Mouse (Mus musculus) heart, adult 2 months (tissue): Measurements from ENCODE around the gene Scg3. TPM values are rescaled to one million over a fixed set of nuclear protein-coding genes. Genes with fewer than 3 reads are reported as not detected.
A peak's percentile ranks its signal among the peaks of the same experiment; 100 is the strongest.

Experiments used
- DNase-seq, 2 experiments: peaks; one replicate each; pipeline ENCODE4 v3.0.0; 2021
- H3K27ac ChIP-seq: fragments of 200-600 bp; 2 replicates; pipeline ENCODE4 v1.8.1; 2022
- H3K27me3 ChIP-seq: fragments of 200-500 bp; 2 replicates; pipeline ENCODE4 v1.6.1; 2012; ENCODE audit warnings: mild to moderate bottlenecking, low read length, inconsistent platforms, mixed read lengths; ENCODE audit not compliant: control insufficient read depth, insufficient read depth
- H3K36me3 ChIP-seq: fragments of 200-500 bp; 2 replicates; pipeline ENCODE4 v1.6.1; 2012; ENCODE audit warnings: low read length, inconsistent platforms; ENCODE audit not compliant: control insufficient read depth, insufficient read depth
- H3K4me1 ChIP-seq: fragments of 200-500 bp; 2 replicates; pipeline ENCODE4 v1.6.1; 2011; ENCODE audit warnings: low read length; ENCODE audit not compliant: control insufficient read depth, insufficient read depth
- H3K4me3 ChIP-seq: fragments of 200-600 bp; 2 replicates; pipeline ENCODE4 v1.8.1; 2022
- H3K79me2 ChIP-seq: fragments of 200-500 bp; replicated peaks from 2 replicates; pipeline ENCODE4 v1.6.1; 2012; ENCODE audit warnings: mild to moderate bottlenecking, inconsistent platforms, low read length, moderate library complexity, mixed read lengths; ENCODE audit not compliant: control insufficient read depth, insufficient read depth
- H3K9ac ChIP-seq: fragments of 200-500 bp; 2 replicates; pipeline ENCODE4 v1.6.1; 2012; ENCODE audit warnings: low read depth, mild to moderate bottlenecking, control low read depth, inconsistent platforms, low read length, mixed read lengths
- CTCF ChIP-seq: fragments of 200-600 bp; IDR thresholded peaks from 2 replicates; pipeline ENCODE4 v1.8.1; 2022; ENCODE audit warnings: antibody characterized with exemption, mild to moderate bottlenecking, moderate library complexity
- EP300 ChIP-seq: fragments of 200-500 bp; IDR thresholded peaks from 2 replicates; pipeline ENCODE4 v1.6.1; 2011; ENCODE audit warnings: low read depth, low read length, control low read depth; ENCODE audit not compliant: insufficient read depth
- POLR2A ChIP-seq: fragments of 200-500 bp; IDR thresholded peaks from 2 replicates; pipeline ENCODE4 v1.6.1; 2011; ENCODE audit warnings: mild to moderate bottlenecking, low read depth, low read length, control low read depth; ENCODE audit not compliant: insufficient read depth
- WGBS: fragments of 180-500 bp; shearing (Covaris S2); methylation state at CpG from one replicate; pipeline ENCODE4 v1.1.7; 2018; 5-methylcytosine and 5-hydroxymethylcytosine counted together
- intact Hi-C: fragments of 180-260 bp; cut with DNase I; formaldehyde crosslinking; loops from one replicate; pipeline ENCODE4 v1.15.1; 2025
- long read RNA-seq: library from polyadenylated mRNA; stranded (forward); transcript quantifications from one replicate; pipeline ENCODE4 v2.0.0, GENCODE M21; 2021
- polyA plus RNA-seq: library from polyadenylated mRNA; depleted of rRNA; stranded (reverse); fragments of >200 nt; gene quantifications from 2 replicates; pipeline ENCODE4 v1.2.3, GENCODE M21; 2012; rRNA removed
- total RNA-seq, 2 experiments: library from RNA; stranded (reverse); gene quantifications; 2 replicates each; pipeline ENCODE4 v1.2.3; 2021

The Scg3 gene
- total RNA-seq (under 1 TPM; 0.37 to 0.43 TPM), polyA plus RNA-seq (0.20 and 1.3 TPM in 2 replicates)
- long read RNA-seq: 0 reads

DNA sequence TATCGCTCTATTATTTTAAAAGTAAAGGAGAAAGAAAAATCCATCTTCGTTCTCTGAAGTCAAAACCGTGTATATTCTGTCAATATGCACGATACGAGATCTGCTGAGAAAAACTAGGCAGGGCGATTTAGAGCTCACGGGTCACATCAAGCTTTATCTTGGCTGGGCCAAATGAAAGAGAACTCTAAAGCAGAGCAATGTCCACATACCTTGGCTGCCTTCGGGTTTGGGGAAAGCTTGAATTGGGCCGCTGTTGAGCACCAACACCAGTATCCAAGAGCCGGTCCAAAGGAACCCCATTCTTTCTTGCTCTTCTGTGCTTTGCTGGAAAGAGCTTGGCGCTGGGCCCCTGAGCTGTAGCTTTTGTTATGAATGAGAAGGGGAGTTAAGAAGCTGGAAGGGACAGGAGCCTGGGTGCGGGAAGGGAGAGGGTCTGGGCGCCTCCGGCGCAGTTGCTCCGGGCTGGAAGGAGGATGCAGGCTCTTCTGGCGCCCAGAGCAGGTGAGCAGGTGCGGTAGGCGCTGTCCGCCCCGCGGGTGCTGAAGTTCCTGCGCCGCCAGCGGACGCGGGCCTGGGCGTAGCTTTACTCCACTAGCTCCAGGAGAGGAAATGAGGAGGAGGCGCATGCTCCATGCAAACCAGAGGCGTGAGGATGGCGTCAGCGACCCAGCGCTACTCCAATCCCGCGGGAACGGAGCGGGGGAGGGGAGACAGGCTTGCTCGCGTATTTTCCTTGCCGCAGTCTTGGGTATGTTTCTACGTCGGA lies at the start of gene Scg3:
Gene Scg3 (minus strand): TSS at position 631 of the 766 bp plus-strand sequence.
- H3K27me3 ChIP-seq: 0 out of 2 replicates have a peak, but pooled peaks cover 1% of the 10 kb centered on the region
- no peak within 1 kb of the TSS for H3K27ac ChIP-seq
- H3K9ac ChIP-seq: no peak within 1 kb of the TSS
- DNase-seq: peak; percentile 46 to 63
- WGBS: 12% methylated on average over 42 of the region's 42 CpGs
- H3K36me3 ChIP-seq: no peaks in the 10 kb centered on the region
- TF ChIP-seq POLR2A: no peak
- no peak for TF ChIP-seq CTCF
- TF ChIP-seq EP300: no peak
- H3K79me2 ChIP-seq: no peaks in the 10 kb centered on the region
- no peak within 1 kb of the TSS for H3K4me3 ChIP-seq
- H3K4me1 ChIP-seq: no peaks in the 10 kb centered on the region
- intact Hi-C loops: no loop called here

DNA sequence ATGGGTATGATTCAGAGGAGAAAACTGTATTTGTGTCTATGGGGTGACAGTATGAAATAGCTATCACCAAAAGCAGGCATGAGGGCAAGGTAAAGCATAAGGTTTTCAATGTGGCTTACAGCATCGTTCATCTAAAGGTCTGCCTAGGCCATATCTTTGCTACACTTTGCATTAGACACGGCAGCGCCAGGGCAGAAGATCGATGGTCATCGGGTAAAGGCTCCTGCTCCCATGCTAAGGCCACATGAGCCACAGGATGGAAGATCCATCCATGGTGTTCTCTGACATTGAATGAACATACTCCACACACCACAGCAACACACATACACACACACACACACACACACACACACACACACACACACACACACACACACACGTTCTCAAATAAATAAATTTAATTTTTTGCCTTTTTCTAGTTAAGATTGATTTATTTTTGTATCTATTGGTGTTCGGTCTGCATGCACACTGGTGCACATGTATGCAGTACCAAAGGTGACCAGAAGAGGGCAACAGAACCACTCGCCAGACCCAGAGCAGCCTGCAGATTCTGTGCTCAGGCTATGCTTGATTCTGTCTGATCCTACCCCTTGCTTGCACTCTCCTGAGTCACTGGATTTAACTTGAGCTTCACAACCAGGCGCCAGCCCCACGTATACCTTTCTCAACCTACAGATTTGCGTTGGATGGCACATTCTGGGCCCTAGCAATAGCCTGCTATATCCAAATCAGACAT lies 36.3 kb upstream of the Scg3 start:
- Histone ChIP-seq H3K27me3 (no peaks in the 10 kb centered on the region), H3K79me2 (no peaks in the 10 kb centered on the region), H3K9ac (no peak overlapping the region), H3K27ac (no peak overlapping the region), H3K36me3 (no peaks in the 10 kb centered on the region), H3K4me1 (no peaks in the 10 kb centered on the region), H3K4me3 (no peak overlapping the region)
- 46% methylated on average over 11 of the region's 11 CpGs for WGBS
- peak; percentile 30 to 48 for DNase-seq
- TF ChIP-seq CTCF (peak; percentile 80), EP300 (no peak), POLR2A (no peak)
- intact Hi-C loops: loop anchor here (5.0 kb wide), 1 partner anchor 402 kb away; no protein-coding TSS in a partner anchor

DNA sequence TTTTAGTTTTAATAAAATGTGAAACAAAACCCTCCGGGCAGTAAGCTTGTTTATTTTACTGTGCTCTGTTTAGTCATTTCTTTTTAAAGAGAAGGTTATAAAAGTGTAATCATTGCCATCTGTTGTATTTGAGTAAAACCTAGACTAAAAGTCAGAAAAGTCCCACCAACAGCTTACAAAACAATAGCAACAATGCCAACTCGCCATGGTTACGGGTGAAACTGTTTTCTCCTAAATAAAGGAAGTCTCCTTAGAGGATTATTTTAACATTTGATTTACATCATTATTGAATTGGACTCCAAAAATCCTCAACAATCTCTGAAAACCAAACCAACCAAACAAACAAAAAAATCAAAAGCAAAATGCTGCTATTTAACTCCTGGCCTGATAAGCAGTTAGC lies 35.6 kb upstream of the Scg3 start:
- WGBS: 78% methylated on average over 3 of the region's 3 CpGs
- Histone ChIP-seq H3K27me3 (no peaks in the 10 kb centered on the region), H3K4me1 (no peaks in the 10 kb centered on the region), H3K36me3 (no peaks in the 10 kb centered on the region), H3K79me2 (no peaks in the 10 kb centered on the region), H3K9ac (no peak overlapping the region), H3K4me3 (no peak overlapping the region), H3K27ac (no peak overlapping the region)
- DNase-seq: peak in 1 of 2 experiments; percentile 17
- no peak for TF ChIP-seq CTCF
- TF ChIP-seq EP300: no peak
- no peak for TF ChIP-seq POLR2A
- intact Hi-C loops: loop anchor here (5.0 kb wide), 1 partner anchor 403 kb away; no protein-coding TSS in a partner anchor

DNA sequence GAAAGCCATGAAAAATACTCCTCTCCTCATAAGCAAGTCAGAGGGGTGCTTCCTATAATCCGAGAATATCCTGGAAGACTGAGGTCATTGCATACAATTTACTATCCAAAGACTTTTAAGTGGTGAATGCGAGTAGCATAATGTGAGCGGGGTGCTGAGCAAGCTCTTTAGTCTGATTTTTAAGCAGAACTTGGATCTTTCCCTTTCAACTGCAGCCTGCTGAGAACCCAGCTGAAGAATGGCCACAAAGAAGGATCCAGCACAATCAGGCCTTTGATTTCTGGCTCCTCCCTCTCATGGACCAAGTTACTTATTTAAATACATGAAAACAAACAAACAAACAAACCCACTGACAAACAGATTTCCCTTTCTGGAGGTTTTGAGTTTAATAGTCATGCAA lies 916 bp upstream of the Scg3 start:
- no peak overlapping the region for H3K9ac ChIP-seq
- no peak overlapping the region for H3K27ac ChIP-seq
- no peaks in the 10 kb centered on the region for H3K79me2 ChIP-seq
- intact Hi-C loops: no loop called here
- no peak for TF ChIP-seq CTCF
- no peak for TF ChIP-seq EP300
- H3K27me3 ChIP-seq: 0 out of 2 replicates have a peak, but pooled peaks cover 1% of the 10 kb centered on the region
- DNase-seq: no peak
- H3K4me3 ChIP-seq: no peak overlapping the region
- no peaks in the 10 kb centered on the region for H3K4me1 ChIP-seq
- WGBS: 63% methylated on average over 3 of the region's 3 CpGs
- no peaks in the 10 kb centered on the region for H3K36me3 ChIP-seq

DNA sequence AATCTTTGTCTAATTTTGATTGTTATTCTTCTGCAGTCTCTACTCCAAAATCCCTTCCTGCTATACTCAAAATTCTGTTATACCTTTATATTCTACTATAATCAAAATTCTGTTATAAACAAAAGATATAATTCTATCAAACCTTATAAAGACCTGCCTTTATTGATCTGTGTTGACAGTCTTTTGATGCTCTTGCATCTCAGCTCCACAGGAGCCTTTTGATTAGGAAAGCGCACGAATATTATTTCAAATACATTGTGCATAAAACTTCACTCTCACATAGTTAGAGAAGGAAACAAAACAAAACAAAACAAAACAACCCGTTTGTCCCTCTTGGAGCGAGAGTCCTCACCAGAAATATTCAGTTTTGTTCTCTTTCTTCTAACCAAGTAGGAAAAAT lies 436 bp upstream of the Scg3 start:
- H3K27ac ChIP-seq: no peak overlapping the region
- H3K4me3 ChIP-seq: no peak overlapping the region
- H3K79me2 ChIP-seq: no peaks in the 10 kb centered on the region
- no peaks in the 10 kb centered on the region for H3K36me3 ChIP-seq
- no peaks in the 10 kb centered on the region for H3K4me1 ChIP-seq
- DNase-seq: no peak
- 70% methylated on average over 4 of the region's 4 CpGs for WGBS
- intact Hi-C loops: no loop called here
- no peak for TF ChIP-seq CTCF
- no peak for TF ChIP-seq EP300
- H3K27me3 ChIP-seq: 0 out of 2 replicates have a peak, but pooled peaks cover 1% of the 10 kb centered on the region
- no peak overlapping the region for H3K9ac ChIP-seq

DNA sequence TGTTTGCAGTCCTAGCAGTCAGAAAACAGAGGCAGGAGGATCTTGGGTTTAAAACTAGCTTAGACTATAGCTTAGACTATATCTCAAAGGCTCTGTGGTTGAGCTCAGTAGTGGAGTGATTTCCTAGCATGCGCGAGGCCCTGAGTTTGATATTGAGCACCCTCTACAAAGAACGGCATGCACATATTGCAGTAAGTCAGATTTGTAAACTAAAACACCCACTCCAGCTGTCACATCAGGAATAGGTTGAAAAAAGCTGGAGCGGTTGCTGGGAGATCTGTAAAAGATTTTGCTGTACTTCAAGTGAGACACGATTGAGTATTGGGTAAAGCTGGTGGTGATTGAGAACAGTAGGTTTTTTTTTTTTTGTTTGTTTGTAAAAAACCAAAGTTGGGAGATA lies 3.2 kb downstream of the Scg3 start:
- DNase-seq: no peak
- Histone ChIP-seq H3K27ac (no peak overlapping the region), H3K27me3 (0 out of 2 replicates have a peak, but pooled peaks cover 1% of the 10 kb centered on the region), H3K36me3 (no peaks in the 10 kb centered on the region), H3K4me1 (no peaks in the 10 kb centered on the region), H3K9ac (no peak overlapping the region), H3K79me2 (no peaks in the 10 kb centered on the region), H3K4me3 (no peak overlapping the region)
- WGBS: 91% methylated on average over 5 of the region's 5 CpGs
- intact Hi-C loops: no loop called here
- no peak for TF ChIP-seq POLR2A
